Mouse (Mus musculus) cerebellum, postnatal 10 days (tissue): ENCODE measurements around the gene Ercc6l2.

ENCODE experiments used
- DNase-seq, 2 experiments: peaks; one replicate each; pipeline ENCODE4 v3.0.0; 2021; ENCODE audit warnings: mixed read lengths in 2 of 2

The Ercc6l2 gene

GRCm38 (mm10) chr13:63930525-63930924, 115.5 kb downstream of the Ercc6l2 start:
- no peak for DNase-seq

GRCm38 (mm10) chr13:63936369-63936768, 121.3 kb downstream of the Ercc6l2 start:
- no peak for DNase-seq

- no peak for DNase-seq
These were observed 125.2 kb downstream of the Ercc6l2 start for GRCm38 (mm10) chr13:63940257-63940656.

DNA sequence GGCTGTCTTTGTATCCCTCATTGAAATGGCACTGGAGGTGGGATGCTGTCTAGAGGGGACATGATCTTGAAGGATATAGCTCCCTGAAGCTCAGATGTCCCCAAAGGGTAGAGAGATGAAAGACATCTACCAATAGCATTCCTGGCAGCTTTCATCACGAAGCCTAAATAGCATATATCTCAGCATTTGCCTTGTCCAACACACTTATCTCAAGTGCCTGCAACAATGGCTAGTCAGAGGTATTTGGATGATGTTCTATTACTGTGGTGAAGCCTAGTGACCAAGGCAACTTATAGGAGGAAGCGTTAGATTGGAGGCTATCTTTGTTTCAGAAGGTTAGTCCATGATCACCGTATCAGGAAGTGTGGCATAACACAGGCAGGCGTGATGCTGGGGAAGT, 126.1 kb downstream of the Ercc6l2 start:
- DNase-seq: no peak

- no peak for DNase-seq
These were observed 128.6 kb downstream of the Ercc6l2 start for GRCm38 (mm10) chr13:63943605-63944004.

- no peak for DNase-seq
These were observed 129.4 kb downstream of the Ercc6l2 start for GRCm38 (mm10) chr13:63944344-63945021.
